ENCODE assay signal across 28 mouse cellular contexts in genomic region chr1:81250068-81250467, GRCm38 (mm10).
"Had no signal": no experiment of that assay in that cellular context is flagged by ENCODE, and none has a peak within 500 bp of the region (broad histone marks: within the 10 kb centered on the region; RNA-seq: fewer than 3 reads in every experiment).

No protein-coding gene starts in this region.

- H3K27me3 ChIP-seq: heart, embryonic 13.5 days; heart, embryonic 15.5 days; hindbrain, embryonic 12.5 days; kidney, embryonic 15.5 days; limb, embryonic 12.5 days; liver, embryonic 13.5 days; liver, embryonic 15.5 days had no signal

- H3K9ac ChIP-seq: heart, embryonic 13.5 days; heart, embryonic 15.5 days; hindbrain, embryonic 12.5 days; hindbrain, embryonic 14.5 days; kidney, embryonic 15.5 days; limb, embryonic 12.5 days; liver, embryonic 13.5 days; liver, embryonic 15.5 days had no signal

- DNase-seq: gastrocnemius, postnatal 14 days; gastrocnemius, postnatal 36 days; heart, adult 11 months; heart, adult 2 months; heart, postnatal 14 days; heart, postnatal 4 days; kidney, adult 11 months; kidney, adult 2 months; kidney, adult 9 months; kidney, postnatal 14 days; kidney, postnatal 36 days; liver; liver, embryonic 13.5 days had no signal

- H3K36me3 ChIP-seq: heart, embryonic 13.5 days; heart, embryonic 15.5 days; hindbrain, embryonic 10.5 days; hindbrain, embryonic 12.5 days; kidney, embryonic 15.5 days; limb, embryonic 10.5 days; limb, embryonic 12.5 days; liver, embryonic 13.5 days; liver, embryonic 15.5 days had no signal

- H3K4me1 ChIP-seq: heart, embryonic 13.5 days; heart, embryonic 15.5 days; hindbrain, embryonic 10.5 days; hindbrain, embryonic 12.5 days; kidney, embryonic 15.5 days; limb, embryonic 10.5 days; limb, embryonic 12.5 days; liver, embryonic 13.5 days; liver, embryonic 15.5 days had no signal

- H3K4me3 ChIP-seq: heart, adult 2 months; heart, embryonic 13.5 days; heart, embryonic 15.5 days; hindbrain, embryonic 10.5 days; hindbrain, embryonic 12.5 days; kidney, embryonic 15.5 days; left cerebral cortex, adult 2 months; limb, embryonic 10.5 days; limb, embryonic 12.5 days; liver, embryonic 13.5 days; liver, embryonic 15.5 days had no signal

- H3K9me3 ChIP-seq: heart, embryonic 13.5 days; heart, embryonic 15.5 days; hindbrain, embryonic 10.5 days; hindbrain, embryonic 12.5 days; kidney, embryonic 15.5 days; limb, embryonic 10.5 days; limb, embryonic 12.5 days; liver, embryonic 13.5 days; liver, embryonic 15.5 days had no signal

- H3K4me2 ChIP-seq: heart, embryonic 11.5 days; heart, embryonic 13.5 days; heart, embryonic 15.5 days; hindbrain, embryonic 12.5 days; hindbrain, embryonic 14.5 days; kidney, embryonic 15.5 days; limb, embryonic 12.5 days; liver, embryonic 11.5 days; liver, embryonic 13.5 days; liver, embryonic 15.5 days had no signal

- H3K27ac ChIP-seq: heart, adult 2 months; heart, embryonic 13.5 days; heart, embryonic 15.5 days; hindbrain, embryonic 10.5 days; hindbrain, embryonic 12.5 days; hindbrain, embryonic 14.5 days; kidney, embryonic 15.5 days; kidney, postnatal 0 days; left cerebral cortex, adult 2 months; limb, embryonic 10.5 days; limb, embryonic 12.5 days; liver, embryonic 13.5 days; liver, embryonic 15.5 days had no signal

- ATAC-seq: hindbrain, embryonic 16.5 days; intestine, embryonic 16.5 days had no signal
